Mouse (Mus musculus) mature B cell (primary cell): ENCODE measurements at regions not wholly inside any gene's neighbourhood (a gene's known extent, or its start where the extent isn't known, plus 50 kb on each side); places are given as distances from the start of the nearest gene placed in this dataset.

Experiments
- in situ Hi-C: fragments of 300-500 bp; cut with MboI; formaldehyde crosslinking; loops from 2 replicates; pipeline ENCODE4 v1.14.3; 2019

DNA sequence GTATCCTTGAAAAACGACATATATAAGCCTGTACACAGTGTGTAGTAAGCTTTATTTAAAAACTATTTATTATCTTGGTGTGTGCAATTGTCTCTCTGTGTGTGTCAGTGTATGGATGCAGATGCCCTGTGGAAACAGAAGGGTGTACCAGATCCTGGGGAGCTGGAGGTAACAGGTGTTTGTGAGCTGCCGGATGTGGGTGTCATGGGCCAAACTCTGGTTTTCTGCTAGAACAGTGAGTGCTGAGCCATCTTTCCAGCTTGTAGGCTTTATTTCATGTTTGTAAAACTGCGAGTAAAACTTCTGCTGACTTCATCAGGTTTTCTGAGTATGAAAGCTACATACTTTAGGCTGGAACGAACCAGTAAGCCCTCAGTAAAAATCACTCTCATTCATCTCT, 322.3 kb upstream of the Gm5148 start:
- in situ Hi-C loops: no loop called here

DNA sequence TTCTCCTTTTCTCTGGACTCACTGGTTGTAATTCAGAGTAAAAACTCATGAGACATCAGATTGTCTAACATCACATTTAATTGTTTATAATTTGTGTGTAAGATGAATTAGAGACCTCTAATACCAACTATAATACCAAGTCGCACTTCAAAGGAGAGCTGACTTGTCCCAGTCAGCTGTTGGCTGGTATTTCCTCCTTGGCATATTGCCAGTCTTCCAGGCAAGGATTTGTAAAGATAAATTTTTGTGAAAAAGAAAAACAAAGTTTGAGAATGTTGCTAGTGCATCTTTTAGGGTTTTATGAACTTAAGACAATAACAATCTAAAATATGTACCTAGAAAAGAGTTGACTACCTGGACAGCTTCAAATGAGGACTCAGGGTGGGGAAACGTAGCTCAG, 321.7 kb upstream of the Gm5148 start:
- in situ Hi-C loops: no loop called here

DNA sequence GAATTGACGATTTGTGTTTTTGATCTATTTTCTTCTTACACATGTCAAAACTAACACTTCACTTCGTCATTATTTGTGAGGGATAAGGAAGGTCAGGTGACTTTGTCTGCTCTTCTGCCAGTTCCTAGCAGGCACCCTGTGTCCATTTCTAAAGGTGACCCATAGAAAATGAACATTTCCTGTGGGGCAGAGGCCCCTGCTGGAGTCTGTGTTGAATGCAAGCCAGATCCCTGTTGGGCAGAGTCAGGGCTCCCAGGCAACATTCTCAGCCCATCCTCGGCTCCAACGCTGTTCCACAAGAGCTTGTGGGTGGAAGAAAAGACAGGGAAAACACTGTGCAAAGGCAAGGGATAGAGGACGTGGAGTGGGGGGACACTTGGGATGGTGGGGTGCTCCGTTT, 321.2 kb upstream of the Gm5148 start:
- in situ Hi-C loops: no loop called here

DNA sequence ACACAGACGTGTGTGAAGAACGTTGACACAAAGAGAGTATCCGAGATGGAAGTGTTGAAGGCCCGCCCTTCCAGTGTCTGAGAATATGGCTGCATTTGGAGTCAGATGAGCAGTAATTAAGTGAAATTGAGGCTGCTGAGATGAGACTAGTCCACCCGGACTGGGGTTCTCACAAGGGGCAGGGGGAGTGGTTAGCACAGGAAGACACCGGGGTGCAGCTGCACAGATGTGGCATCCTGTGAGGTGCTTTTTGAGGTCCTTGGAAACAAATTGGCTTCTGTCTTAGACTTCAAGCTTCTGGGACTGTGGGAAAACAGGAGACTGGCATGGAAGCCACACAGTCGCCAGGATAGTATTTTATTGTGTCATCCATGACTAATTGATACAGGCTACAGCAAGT, 320.0 kb upstream of the Gm5148 start:
- in situ Hi-C loops: no loop called here

DNA sequence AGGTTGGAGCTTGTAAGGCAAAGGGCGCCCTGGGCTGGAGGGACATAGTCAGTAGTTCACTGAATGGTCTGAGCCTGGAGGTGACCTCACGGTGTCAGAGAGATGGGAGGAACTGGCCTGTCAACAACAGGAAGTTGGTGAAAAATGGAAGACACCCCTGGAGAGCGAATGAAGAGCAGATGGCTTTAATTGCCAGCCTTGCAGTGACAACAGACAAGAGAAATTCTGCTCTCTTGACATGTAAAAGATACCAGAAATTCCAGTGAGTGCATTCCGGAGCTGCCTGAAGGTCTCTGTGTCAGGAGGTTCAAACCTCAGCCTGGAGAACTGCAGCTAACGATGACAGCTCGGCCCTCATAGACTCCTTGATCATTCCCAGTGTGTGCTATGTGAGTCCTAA, 318.3 kb upstream of the Gm5148 start:
- in situ Hi-C loops: no loop called here

DNA sequence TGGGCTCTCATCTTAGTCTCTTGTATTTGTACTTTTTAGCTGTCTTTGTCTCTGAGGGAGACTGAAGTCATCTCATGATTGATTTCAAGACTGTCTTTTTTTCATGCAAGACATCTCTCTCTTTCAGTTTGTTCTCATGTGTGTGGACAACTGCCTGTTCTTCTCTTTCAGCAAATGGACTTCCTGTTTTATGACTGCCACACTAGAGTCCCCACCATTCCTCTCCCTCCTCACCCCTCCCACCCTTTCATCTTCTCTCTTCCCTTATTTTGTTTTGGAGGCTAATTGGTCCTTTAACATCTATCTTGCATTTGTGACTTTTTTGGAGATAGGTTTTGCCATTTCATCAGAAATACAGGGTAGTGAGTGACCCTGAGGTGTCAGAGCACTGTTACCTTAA, 311.8 kb upstream of the Gm5148 start:
- in situ Hi-C loops: no loop called here

DNA sequence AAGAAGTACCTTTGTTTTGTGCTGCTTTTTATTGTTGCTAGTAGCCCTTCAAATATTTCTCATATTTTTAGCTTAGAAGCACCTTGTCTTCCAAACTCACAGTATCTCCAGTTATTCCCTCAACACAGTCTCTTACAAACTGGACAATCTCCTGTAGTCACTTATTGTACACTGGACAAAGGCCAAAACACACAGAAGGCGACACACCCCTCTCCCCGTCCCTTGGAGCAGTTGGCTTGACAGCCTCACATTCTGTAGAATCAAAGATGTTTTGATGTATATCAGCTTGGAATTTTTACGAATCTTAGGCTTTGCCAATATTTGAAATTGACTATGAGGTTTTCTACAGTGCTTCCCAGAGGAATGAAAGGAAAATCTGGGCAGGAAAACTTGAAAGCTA, 309.8 kb upstream of the Gm5148 start:
- in situ Hi-C loops: no loop called here

DNA sequence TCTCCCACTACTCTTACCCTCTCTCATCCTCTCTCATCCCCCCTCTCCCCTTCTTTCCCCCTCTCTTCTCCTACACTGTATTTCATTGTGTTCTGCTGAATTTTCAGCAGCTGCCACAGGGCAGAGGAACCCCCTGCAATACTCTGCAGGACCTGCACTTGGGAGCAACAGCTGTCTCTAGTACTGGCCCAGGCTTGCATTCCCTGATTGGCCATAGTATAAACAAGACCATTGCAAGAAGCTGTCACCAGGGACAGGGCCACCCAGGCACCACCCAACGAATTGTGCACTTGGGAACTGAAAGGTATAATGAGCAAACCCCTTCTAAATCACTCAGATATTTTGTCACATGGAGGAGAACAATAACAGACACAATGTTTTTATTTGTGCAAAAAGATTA, 290.5 kb upstream of the Gm5148 start:
- in situ Hi-C loops: no loop called here

DNA sequence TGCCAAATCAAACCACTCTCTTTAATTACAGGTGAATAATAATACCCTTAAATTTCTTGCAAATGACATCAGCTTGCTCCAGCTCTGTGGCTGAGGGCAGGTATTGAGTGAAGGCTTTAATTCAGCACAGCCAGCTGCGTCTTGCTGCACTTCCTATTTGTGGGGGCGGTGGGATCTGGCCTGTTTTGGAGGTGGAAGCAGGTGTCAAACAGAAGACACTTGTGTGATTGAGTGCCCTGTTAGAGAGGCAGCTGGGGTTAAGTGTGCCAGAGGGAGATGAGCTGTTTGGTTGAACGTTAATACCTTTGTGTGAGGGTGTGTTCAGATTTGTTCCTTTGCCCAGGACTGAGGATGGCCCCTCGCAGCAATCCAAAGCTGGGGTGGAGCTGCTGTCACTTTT, 284.9 kb upstream of the Gm5148 start:
- in situ Hi-C loops: no loop called here

DNA sequence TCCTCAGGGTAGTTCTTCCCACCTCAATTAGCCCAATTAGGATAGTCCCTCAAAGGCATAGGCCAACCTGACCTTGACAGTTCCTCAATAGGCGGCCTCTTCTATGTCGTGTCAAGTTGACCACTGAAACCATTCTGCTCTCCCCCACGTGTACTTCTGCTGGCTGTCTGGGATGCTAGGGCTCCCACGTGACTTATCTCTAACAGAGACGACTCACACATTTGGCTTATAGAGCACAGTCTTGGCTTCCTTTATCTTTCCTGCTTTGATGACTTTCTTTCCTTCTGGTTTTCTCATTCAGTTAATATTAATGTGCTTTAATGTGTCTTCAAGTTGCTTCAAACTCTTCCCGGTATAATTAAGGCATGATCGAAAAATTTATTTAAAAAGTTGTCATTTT, 284.0 kb upstream of the Gm5148 start:
- in situ Hi-C loops: no loop called here

DNA sequence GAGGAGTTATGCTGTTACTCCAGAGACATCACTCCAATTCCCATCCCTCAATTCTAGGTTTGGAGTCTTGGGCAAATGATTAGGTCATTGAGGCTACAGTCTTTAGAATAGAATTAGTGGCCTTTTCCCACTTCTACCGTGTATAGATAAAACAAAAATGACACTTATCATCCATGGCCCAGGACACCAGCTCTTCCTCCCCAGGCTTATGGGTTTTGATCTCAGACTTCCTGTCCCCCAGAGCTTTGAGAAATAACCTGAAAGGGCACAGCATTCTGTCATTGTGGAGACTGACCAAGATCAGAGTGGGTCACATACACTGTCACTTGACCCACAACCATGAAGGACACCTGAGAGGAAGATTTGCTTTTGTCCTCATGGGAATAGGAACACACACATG, 283.3 kb upstream of the Gm5148 start:
- in situ Hi-C loops: no loop called here

DNA sequence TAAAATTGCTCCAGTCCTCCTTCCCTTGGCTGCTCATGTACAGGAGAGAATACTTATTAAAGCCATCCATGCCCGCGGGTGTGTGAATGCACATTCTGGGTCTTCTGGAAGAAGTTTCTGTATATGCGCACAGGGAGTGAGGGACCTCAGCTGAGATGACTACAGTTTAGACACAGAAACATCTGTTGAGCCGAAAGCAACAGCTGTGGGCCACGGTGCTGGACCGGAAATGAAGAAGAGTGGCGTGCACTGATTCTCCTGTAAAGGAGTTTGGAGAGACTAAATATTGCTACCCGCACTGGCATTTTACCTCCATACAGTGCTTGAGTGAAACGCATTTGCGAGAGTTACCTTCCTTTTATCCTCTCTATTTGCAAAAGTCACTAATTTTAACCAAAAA, 278.0 kb upstream of the Gm5148 start:
- in situ Hi-C loops: no loop called here

DNA sequence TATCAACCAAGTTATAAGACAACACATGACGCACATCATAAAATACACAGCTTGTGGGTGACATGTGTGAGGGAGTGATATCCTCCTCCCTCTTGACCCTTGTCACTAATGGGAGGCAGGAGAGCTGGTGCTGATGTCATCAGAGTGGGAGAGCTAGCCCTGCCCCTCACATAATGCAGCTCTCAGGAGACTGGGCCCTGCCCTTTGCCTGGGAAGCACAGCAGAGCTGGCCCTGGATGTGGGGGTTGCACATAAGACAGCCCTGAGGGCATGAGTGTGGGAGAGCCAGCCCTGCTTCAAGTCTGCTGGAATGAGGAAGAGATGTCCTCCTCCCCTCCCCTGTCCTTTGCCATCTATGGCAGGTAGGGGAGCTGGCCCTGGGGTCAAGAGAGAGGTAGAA, 275.5 kb upstream of the Gm5148 start:
- in situ Hi-C loops: no loop called here

DNA sequence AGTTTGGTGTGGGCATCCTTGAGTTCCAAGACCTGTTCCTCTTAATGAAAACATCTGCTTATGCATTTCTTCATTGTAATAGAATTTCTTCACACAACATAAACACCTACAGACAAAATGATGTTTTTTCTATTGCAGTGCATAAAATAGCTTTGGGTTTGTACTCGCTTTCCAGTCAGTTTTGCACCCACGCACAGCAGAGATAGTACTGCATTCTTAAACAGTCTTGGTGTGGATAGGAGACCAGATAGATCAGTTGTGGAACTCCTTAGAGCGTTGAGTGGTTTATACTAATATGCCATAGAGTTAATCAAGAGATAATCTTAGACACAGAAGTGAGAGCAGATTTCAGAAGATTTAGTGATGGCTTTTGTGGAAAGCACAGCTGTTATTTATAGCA, 273.7 kb upstream of the Gm5148 start:
- in situ Hi-C loops: no loop called here

DNA sequence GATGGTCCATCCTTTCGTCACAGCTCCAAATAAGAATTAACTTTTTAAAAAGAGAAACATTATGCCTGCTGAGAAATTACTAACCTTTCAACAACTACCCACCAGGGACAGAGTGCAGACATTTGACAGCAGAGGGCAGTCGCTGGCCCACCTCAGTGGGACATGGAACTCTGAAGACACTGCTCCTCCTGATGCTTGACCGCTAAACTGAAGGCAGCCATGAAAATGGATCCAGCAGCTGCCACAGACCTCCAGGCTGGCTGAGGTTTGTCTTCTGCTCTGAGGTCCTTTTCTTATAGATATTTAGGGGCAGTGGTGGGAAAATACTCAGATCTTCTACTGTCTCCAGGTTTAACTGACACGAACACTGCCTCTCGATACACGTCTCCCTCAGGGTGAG, 265.7 kb upstream of the Gm5148 start:
- in situ Hi-C loops: no loop called here

DNA sequence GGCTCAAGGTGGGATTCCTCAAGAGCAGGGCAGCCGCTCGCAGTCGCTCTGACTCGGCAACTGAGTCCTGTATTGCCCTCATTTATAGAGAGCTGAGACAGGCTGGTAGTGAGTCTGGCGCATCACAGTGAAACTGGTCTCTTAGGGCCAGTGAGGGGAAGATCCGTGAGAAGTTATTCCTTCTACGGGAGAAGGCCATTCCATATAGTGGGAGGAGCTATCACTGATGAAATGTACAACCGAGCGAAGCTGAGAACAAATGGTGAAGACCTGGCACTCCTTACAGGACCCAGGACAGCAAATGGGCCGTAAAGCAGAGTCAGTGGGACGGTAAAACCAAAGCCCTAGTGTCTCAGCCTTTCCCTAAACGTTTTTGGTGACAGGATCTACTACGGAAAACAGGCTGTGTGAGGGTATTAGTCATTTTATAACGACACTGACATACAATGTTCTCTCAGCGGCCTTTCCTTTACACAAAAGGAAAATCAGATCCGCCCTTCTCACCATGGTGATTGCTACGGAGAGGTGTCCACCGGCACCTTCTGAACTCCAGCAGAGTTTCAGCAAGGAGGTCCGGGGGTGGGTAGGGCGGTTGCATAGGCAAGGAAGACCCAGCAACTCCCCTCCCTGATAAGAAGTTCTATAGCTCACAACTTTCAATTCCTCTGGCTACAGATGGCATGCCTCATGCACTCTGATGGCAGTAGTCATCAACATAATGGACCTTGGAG, 263.6 kb upstream of the Gm5148 start:
- in situ Hi-C loops: no loop called here

DNA sequence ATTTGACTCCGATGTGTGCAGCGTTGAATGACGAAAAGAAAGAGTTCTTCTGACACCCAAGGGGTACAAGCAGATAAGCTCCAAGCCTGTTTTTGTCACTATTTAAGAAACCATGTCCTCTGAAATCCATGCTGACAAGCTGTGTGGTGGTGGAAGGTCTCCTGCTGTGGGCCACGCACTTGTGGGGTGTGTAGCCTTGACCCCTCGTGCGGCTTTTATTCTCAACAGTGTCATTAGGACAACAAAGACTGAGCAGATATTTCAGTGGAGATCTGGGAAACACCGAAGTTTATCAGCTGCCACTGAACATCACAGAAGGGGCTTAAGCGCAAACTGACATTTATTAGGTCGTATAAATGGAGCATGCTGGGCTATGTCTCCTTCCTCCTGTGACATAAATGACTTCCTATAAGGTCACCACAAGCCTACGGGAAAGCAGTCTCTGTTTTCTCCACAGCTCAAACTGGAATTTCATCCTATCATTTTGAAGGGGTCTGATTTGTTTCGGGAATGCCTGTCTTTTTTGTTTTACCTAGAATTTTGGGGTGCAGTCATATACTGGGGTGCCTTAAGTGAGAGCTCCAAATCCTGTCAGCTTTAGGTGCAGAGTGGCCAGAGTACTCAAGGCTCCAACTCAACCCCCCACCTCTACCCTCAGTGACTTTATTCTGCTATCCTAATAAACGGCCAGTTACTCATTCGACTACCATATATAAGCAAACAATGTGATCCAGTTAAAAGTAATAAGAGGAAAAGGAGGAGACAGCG, 262.9 kb upstream of the Gm5148 start:
- in situ Hi-C loops: no loop called here

DNA sequence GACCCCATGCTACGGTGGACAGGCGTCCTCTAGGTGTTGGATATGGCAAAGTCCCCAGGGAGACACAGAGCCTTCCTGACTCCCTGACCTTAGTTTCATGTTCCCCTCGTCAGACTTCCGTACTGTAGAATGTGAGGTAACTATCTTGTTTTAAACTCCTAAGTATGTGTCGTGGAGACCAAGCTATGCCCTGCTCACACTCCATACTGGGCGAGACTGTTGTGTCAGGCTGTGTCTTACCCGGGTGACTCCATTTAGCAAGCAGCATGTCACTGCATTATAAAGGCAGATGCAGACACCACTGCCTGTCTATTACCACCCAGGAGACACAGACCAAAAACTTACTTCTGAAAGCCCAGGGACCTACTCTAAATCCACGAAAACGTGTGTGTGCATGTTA, 260.4 kb upstream of the Gm5148 start:
- in situ Hi-C loops: no loop called here

DNA sequence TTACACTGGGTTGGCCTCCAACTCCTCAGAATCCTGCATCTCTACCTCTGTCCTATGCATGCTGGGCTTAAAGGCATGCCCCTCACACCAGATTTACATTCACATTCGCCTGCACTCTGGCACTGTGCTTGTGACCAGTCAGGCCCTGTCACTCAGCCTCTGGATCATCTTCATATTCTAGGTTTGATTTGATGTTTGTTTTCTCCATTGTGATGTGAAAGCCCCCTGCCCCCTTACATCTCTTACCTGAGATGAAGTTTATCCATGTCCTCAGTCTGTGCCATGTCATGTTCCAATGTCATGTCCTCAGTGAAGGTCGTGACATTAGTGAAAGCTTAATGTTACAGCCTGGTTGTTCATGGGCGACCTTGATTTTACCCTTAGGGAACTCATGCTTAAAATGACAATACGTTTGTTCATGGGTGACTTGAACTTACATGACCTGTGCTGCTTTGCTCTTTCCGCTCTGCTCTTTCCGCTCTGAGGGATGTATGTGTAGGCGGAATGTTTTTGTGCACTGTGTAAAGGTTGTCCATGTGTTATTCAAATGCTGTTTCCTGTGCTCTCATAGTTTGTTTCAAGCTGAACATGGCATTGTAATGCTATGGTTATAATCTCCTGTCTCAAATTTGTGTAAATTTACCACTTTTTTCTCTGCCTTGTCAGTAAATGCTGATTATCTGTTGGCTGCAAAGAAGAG, 257.3 kb upstream of the Gm5148 start:
- in situ Hi-C loops: no loop called here

DNA sequence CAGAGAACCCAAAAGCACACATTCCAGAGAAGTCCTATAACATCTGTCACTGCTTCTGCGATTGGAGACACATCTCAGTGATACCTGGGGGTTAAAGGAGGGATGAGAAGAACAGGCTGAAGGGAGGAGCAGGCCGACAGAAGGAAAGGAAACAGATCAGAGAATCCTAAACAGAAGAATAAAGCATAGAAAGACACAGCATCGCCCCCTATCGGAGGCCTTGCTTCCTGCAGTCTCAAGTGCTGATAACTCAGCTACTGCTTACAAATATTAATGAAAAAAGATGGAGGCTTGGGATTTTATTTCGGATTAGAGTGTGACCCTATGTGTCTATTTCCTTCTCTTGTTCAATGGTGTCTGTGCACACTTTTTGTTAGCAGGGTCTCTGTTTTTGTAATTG, 255.6 kb upstream of the Gm5148 start:
- in situ Hi-C loops: no loop called here

DNA sequence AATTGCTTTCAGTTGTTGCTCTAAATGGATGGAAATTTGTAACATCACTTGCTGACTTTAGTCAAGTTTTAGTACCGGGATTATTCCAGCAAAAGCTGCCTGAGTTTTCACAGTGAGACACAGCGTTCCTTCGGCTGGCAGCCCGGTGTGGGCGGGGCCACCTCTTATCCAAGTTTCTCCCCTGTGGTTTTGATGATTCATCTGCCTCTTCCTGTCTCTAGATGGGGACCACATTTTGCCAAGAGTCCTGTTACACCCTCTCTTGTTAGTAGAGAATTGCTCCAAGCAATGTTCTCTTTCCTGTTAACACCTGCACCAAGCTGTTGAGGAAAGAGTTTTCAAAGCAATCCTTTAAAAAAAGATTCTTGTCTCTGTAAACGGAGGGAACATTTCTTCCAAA, 254.2 kb upstream of the Gm5148 start:
- in situ Hi-C loops: no loop called here

DNA sequence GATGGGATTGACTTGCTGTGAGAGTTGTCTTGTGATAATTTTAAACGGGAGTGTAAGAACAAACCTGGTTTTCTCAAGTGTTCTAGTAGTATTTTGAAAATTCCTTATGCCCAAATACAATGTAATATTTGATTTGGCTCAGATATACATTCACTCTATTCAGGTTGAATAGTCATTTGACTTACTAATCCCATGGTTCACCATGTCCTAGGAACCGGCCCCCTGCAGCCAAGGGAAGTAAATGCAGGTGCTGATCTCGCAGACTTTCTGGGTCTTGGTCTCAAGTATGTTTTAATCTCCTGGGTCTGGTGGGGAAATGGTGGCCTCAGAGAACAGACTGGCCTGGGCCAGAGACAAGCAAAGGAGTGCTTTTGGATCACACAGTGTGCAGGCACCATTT, 253.2 kb upstream of the Gm5148 start:
- in situ Hi-C loops: no loop called here

DNA sequence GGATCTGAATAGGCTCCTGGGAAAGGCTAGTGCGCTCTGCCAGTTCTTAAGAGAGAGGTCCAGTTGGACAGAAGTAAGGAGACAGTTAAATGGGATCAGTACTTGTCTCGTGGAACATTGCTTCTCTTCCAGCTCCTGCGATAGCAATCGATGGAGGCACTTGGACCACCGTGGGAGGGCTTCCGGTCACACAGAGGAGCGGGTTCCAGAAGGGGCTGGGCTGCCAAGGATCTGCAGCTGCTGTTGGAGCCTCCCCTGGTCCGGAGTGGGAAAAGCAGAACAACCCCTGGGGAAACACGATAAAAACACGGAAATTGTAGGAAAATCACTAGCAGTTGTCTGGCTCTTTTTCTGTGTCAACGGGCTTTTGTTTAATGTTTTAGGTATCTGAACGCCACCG, 252.3 kb upstream of the Gm5148 start:
- in situ Hi-C loops: no loop called here
